Mouse (Mus musculus) MEL (cell line): Measurements from ENCODE around the gene Lypd4.

ENCODE experiments used
- CTCF ChIP-seq, 3 experiments: IDR thresholded peaks in 2 of 3; conservative IDR thresholded peaks in 1 of 3; 2 replicates each; pipeline ENCODE4 v1.5.1; 2011 to 2012; ENCODE audit warnings: low read length in 3 of 3, low read depth in 2 of 3, mild to moderate bottlenecking in 2 of 3, improper control_type of control experiment in 1 of 3, inconsistent platforms in 1 of 3, mixed read lengths in 1 of 3, moderate library complexity in 1 of 3; ENCODE audit not compliant: control insufficient read depth in 1 of 3, insufficient read depth in 1 of 3, poor library complexity in 1 of 3, severe bottlenecking in 1 of 3
- POLR2A ChIP-seq, 2 experiments: IDR thresholded peaks; 2 replicates each; pipeline ENCODE4 v1.6.1; 2011 to 2012; ENCODE audit warnings: low read length in 2 of 2, mild to moderate bottlenecking in 2 of 2, control low read depth in 1 of 2, improper control_type of control experiment in 1 of 2, low read depth in 1 of 2, moderate library complexity in 1 of 2; ENCODE audit not compliant: control insufficient read depth in 1 of 2, insufficient read depth in 1 of 2, poor library complexity in 1 of 2
- SIN3A ChIP-seq: IDR thresholded peaks from 2 replicates; pipeline ENCODE4 v1.6.1; 2012; ENCODE audit warnings: low read length, improper control_type of control experiment, inconsistent platforms

DNA sequence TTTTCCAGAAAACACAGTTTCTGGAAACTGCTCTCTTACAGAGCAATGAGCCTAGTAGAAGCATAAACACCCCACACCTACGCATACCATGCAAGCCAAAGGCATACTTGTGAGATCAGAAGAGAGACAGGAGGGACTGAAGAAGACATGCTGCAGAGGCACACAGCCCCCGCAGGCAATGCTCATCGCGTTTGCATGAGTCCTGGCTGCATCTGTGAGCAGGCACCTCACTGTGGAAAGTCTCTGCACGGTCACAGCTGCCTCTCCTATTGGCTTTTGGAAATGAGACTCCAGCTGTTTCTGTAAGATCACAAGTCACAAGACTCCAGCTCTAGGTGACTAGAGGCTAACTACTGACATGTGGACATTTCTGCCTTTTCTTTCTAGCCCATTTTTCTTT lies 19.6 kb downstream of the Lypd4 start:
- TF ChIP-seq SIN3A (no peak), POLR2A (IDR thresholded peaks at IDR 0.05; ENCODE audit: control insufficient read depth in 1 of 2, insufficient read depth in 1 of 2, low read depth in 1 of 2, low read length in 2 of 2, poor library complexity in 1 of 2) (0 out of 4 replicates have a peak, but pooled peaks of 1 of the 2 experiments have one; percentile 32), CTCF (IDR thresholded peaks at IDR 0.05 in 2 of 3, conservative IDR thresholded peaks at IDR 0.05 in 1 of 3; ENCODE audit: control insufficient read depth in 1 of 3, insufficient read depth in 1 of 3, low read depth in 2 of 3, low read length in 3 of 3, poor library complexity in 1 of 3, severe bottlenecking in 1 of 3) (no peak)
